Mouse (Mus musculus): ENCODE measurements around the gene Tox4.

GRCm38 (mm10) chr14:52279747-52280120, 788 bp downstream of the Tox4 start:
- TF ChIP-seq CTCF (IDR thresholded peaks at IDR 0.05; ENCODE audit: borderline replicate concordance, extremely low read depth, insufficient read depth, insufficient read length): no peak
- no peak for TF ChIP-seq POLR2A (IDR thresholded peaks at IDR 0.05; ENCODE audit: borderline replicate concordance, extremely low read depth, insufficient read depth, insufficient read length, poor library complexity, severe bottlenecking)

All from brain, embryonic 14.5 days (tissue).